Mouse (Mus musculus) stomach, postnatal 0 days (tissue): ENCODE data around the gene Phlda1. TPM values are rescaled to one million over a fixed set of nuclear protein-coding genes. Genes with fewer than 3 reads are reported as not detected.
A peak's percentile ranks its signal among the peaks of the same experiment; 100 is the strongest.
"Not testable (repeated sequence)": the region's sequence is repeated elsewhere in the genome, so short reads cannot be mapped to it uniquely, and the experiment has no call there.

ENCODE experiments used
- ATAC-seq: fragments of 200-750 bp; cut with Nextera tagmentation; 2 replicates; pipeline ENCODE4 v1.8.0; 2017; ENCODE audit not compliant: low FRiP score, low TSS enrichment
- DNase-seq: peaks from one replicate; pipeline ENCODE4 v3.0.0-alpha.2; 2016; ENCODE audit warnings: low spot score
- H3K27ac ChIP-seq: fragments of 300-500 bp; sonication (generic); replicated peaks from 2 replicates; pipeline ENCODE4 v1.5.1; 2014; ENCODE audit warnings: mild to moderate bottlenecking, control low read depth
- H3K27me3 ChIP-seq: fragments of 300-500 bp; sonication (generic); 2 replicates; pipeline ENCODE4 v1.6.1; 2014; ENCODE audit warnings: low read length; ENCODE audit not compliant: control insufficient read depth, insufficient read depth
- H3K36me3 ChIP-seq: fragments of 300-500 bp; sonication (generic); 2 replicates; pipeline ENCODE4 v1.6.1; 2014; ENCODE audit warnings: low read length, mixed read lengths; ENCODE audit not compliant: control insufficient read depth, insufficient read depth
- H3K4me1 ChIP-seq: fragments of 300-500 bp; sonication (generic); replicated peaks from 2 replicates; pipeline ENCODE4 v1.6.1; 2014; ENCODE audit warnings: antibody characterized with exemption; ENCODE audit not compliant: control insufficient read depth, insufficient read depth
- H3K4me2 ChIP-seq: fragments of 300-500 bp; sonication (generic); replicated peaks from 2 replicates; pipeline ENCODE4 v1.6.1; 2014; ENCODE audit warnings: low read depth, mild to moderate bottlenecking, control low read depth, moderate library complexity
- H3K4me3 ChIP-seq: fragments of 300-500 bp; sonication (generic); 2 replicates; pipeline ENCODE4 v1.5.1; 2014; ENCODE audit warnings: low read depth, low read length, control low read depth
- H3K9ac ChIP-seq: fragments of 300-500 bp; sonication (generic); 2 replicates; pipeline ENCODE4 v1.6.1; 2014; ENCODE audit warnings: mild to moderate bottlenecking, low read length, control low read depth, mixed read lengths
- H3K9me3 ChIP-seq: fragments of 300-500 bp; sonication (generic); 2 replicates; pipeline ENCODE4 v1.6.1; 2016; ENCODE audit warnings: low read length; ENCODE audit not compliant: control insufficient read depth
- CTCF ChIP-seq: IDR thresholded peaks from 2 replicates; pipeline ENCODE4 v1.5.1; 2016; ENCODE audit warnings: antibody characterized with exemption, low read depth, mild to moderate bottlenecking, moderate library complexity
- EP300 ChIP-seq: optimal IDR thresholded peaks from 2 replicates; pipeline ENCODE3; 2016; ENCODE audit warnings: antibody characterized with exemption
- WGBS: fragments of 180-500 bp; shearing (Covaris S2); extraction: QIAGEN DNeasy Blood & Tissue Kit; methylation state at CpG from one replicate; pipeline ENCODE4 v1.1.7; 2014; 5-methylcytosine and 5-hydroxymethylcytosine counted together
- polyA plus RNA-seq: library from polyadenylated mRNA; unstranded; fragments of >200 nt; fragmentation: Nextera tagmentation; extraction: Ambion mirVana; gene quantifications from 2 replicates; pipeline ENCODE4 v1.2.1, GENCODE M21; 2015

The Phlda1 gene
- polyA plus RNA-seq, 1 experiment from 2014 or later: 29.6 TPM

- Histone ChIP-seq H3K9me3 (no peaks in the 10 kb centered on the region), H3K9ac (no peak overlapping the region), H3K36me3 (no peaks in the 10 kb centered on the region; the same call in 1 of the 2 replicates), H3K27ac (no peak overlapping the region), H3K4me3 (no peak overlapping the region), H3K4me2 (no peak overlapping the region), H3K27me3 (no peaks in the 10 kb centered on the region), H3K4me1 (no peaks in the 10 kb centered on the region; the same call in 1 of the 2 replicates)
- no peak for TF ChIP-seq EP300
- no peak for TF ChIP-seq CTCF
- 67% methylated on average over 6 of the region's 6 CpGs for WGBS
- DNase-seq: no peak
- ATAC-seq: no peak
Measured at GRCm38 (mm10) chr10:111476989-111477510, 29.0 kb upstream of the Phlda1 start.

- Histone ChIP-seq H3K4me2 (no peak overlapping the region), H3K27me3 (no peaks in the 10 kb centered on the region), H3K4me3 (no peak overlapping the region), H3K9me3 (no peaks in the 10 kb centered on the region), H3K4me1 (no peaks in the 10 kb centered on the region; the same call in 1 of the 2 replicates), H3K27ac (no peak overlapping the region), H3K9ac (no peak overlapping the region), H3K36me3 (no peaks in the 10 kb centered on the region; the same call in 1 of the 2 replicates)
- no peak for ATAC-seq
- no peak for DNase-seq
- TF ChIP-seq EP300 (no peak), CTCF (no peak)
- 81% methylated on average over 5 of the region's 5 CpGs for WGBS
Measured at GRCm38 (mm10) chr10:111479599-111479998, 26.5 kb upstream of the Phlda1 start.

GRCm38 (mm10) chr10:111482654-111483053, 23.4 kb upstream of the Phlda1 start:
- no peak overlapping the region for H3K27ac ChIP-seq
- DNase-seq: no peak
- WGBS: 84% methylated on average over 2 of the region's 2 CpGs

GRCm38 (mm10) chr10:111484079-111484478, 22.0 kb upstream of the Phlda1 start:
- no peaks in the 10 kb centered on the region for H3K9me3 ChIP-seq
- 43% methylated on average over 5 of the region's 5 CpGs for WGBS
- DNase-seq: no peak
- no peaks in the 10 kb centered on the region; the same call in 1 of the 2 replicates for H3K36me3 ChIP-seq
- no peaks in the 10 kb centered on the region for H3K4me1 ChIP-seq
- no peak for TF ChIP-seq EP300
- TF ChIP-seq CTCF: no peak
- H3K4me3 ChIP-seq: no peak overlapping the region
- no peak for ATAC-seq
- 0 out of 2 replicates have a peak overlapping the region, but pooled peaks have one; percentile 13 for H3K9ac ChIP-seq
- no peak overlapping the region for H3K27ac ChIP-seq
- H3K4me2 ChIP-seq: no peak overlapping the region
- no peaks in the 10 kb centered on the region for H3K27me3 ChIP-seq

More at GRCm38 (mm10) chr10:111482654-111483053, 23.4 kb upstream of the Phlda1 start:
- Histone ChIP-seq H3K9me3 (no peaks in the 10 kb centered on the region), H3K4me2 (no peak overlapping the region), H3K27me3 (no peaks in the 10 kb centered on the region), H3K4me1 (no peaks in the 10 kb centered on the region), H3K36me3 (no peaks in the 10 kb centered on the region; the same call in 1 of the 2 replicates), H3K9ac (no peak overlapping the region), H3K4me3 (no peak overlapping the region)
- no peak for TF ChIP-seq CTCF
- TF ChIP-seq EP300: no peak
- ATAC-seq: no peak

- DNase-seq (no peak), ATAC-seq (no peak)
- peaks cover 7% of the 10 kb centered on the region; the same call in 1 of the 2 replicates for H3K36me3 ChIP-seq
- no peaks in the 10 kb centered on the region for H3K27me3 ChIP-seq
- 80% methylated on average over 2 of the region's 2 CpGs for WGBS
- H3K4me2 ChIP-seq: no peak overlapping the region
- no peak overlapping the region for H3K27ac ChIP-seq
- no peaks in the 10 kb centered on the region for H3K9me3 ChIP-seq
- H3K4me3 ChIP-seq: no peak overlapping the region
- H3K9ac ChIP-seq: no peak overlapping the region
- TF ChIP-seq CTCF (peak; percentile 55), EP300 (no peak)
- no peaks in the 10 kb centered on the region for H3K4me1 ChIP-seq
Measured at GRCm38 (mm10) chr10:111488793-111489192, 17.3 kb upstream of the Phlda1 start.

- 56% methylated on average over 4 of the region's 4 CpGs for WGBS
- H3K4me3 ChIP-seq, ATAC-seq, H3K9me3 ChIP-seq, H3K36me3 ChIP-seq, H3K4me1 ChIP-seq, H3K9ac ChIP-seq, DNase-seq, H3K27ac ChIP-seq, H3K4me2 ChIP-seq, H3K27me3 ChIP-seq: not testable (repeated sequence)
Measured at GRCm38 (mm10) chr10:111490079-111490478, 16.0 kb upstream of the Phlda1 start.
